Mouse (Mus musculus): ENCODE data around the gene Pde3a. TPM values are rescaled to one million over a fixed set of nuclear protein-coding genes. Genes with fewer than 3 reads are reported as not detected.

Pde3a gene
- polyA plus RNA-seq, 1 experiment from 2014 or later, result 6.0 TPM

DNA sequence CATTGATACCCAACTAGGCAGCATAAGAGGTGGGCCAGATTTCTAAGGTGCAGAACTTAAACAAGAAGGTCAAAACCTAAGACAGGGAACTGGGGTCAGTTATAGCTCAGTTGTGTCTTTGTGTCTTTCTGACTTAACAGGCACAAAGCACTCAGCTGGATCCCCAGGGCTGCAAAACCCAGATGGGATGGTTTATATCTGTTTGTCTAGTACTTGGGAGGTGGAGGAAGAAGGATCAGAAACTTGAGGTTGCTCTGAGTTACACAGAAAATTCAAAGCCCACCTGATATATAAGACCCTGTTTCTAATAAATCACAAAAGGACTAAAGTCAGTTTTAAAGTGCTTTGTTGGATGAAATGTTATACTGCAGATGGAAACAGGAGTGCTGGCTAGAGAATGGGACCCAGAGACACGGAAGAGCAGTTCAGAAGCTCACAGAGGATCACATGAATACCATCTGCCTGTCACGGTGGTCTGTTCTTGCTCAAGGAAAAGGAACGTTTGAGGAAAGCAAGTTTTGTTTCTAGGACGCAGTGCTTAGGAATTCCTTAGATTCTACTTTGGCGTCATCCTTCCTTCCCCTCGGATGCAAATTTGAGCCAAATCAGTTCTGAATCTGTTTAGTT, 16.2 kb upstream of the Pde3a start:
- H3K36me3 ChIP-seq (ENCODE audit: control insufficient read depth, insufficient read depth, low read length), result no peaks in the 10 kb centered on the region
- H3K4me3 ChIP-seq (ENCODE audit: low read depth, low read length), result no peak overlapping the region
- DNase-seq (ENCODE audit: low spot score) (no peak), ATAC-seq (replicated peaks; ENCODE audit: low FRiP score) (no peak)
- H3K27me3 ChIP-seq (replicated peaks; ENCODE audit: control insufficient read depth, insufficient read depth, low read length), result no peaks in the 10 kb centered on the region
- H3K4me2 ChIP-seq, result no peak overlapping the region
- no peak overlapping the region for H3K9ac ChIP-seq (ENCODE audit: low read depth, low read length)
- H3K27ac ChIP-seq (ENCODE audit: low read depth, low read length), result no peak overlapping the region
- H3K4me1 ChIP-seq (replicated peaks; ENCODE audit: control insufficient read depth, insufficient read depth, low read length), result no peaks in the 10 kb centered on the region
- H3K9me3 ChIP-seq (ENCODE audit: control insufficient read depth, low read length), result no peaks in the 10 kb centered on the region
- WGBS, result 58% methylated on average over 6 of the region's 6 CpGs

DNA sequence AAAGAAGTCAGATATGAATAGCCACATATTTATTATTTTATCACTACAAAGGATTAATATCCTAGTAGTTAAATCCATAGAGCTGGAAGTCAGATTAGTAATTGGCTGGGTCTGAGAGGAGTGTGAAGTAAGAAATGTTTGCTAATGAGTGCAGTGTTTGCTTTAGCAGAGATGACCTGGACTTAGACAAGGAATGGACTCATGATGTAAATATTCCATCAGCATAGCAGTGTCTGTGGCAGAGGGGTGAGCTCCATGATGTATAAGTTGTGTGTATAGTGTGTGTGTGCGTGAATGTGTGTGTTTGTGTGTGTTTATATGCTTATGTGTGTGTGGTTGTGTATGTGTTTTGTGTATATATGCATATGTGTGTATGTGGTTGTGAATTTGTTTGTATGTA, 7.3 kb upstream of the Pde3a start:
- Histone ChIP-seq H3K4me1 (replicated peaks; ENCODE audit: control insufficient read depth, insufficient read depth, low read length) (no peaks in the 10 kb centered on the region; the same call in 1 of the 2 replicates), H3K4me3 (ENCODE audit: low read depth, low read length) (no peak overlapping the region), H3K4me2 (no peak overlapping the region), H3K9ac (ENCODE audit: low read depth, low read length) (no peak overlapping the region), H3K9me3 (ENCODE audit: control insufficient read depth, low read length) (no peaks in the 10 kb centered on the region), H3K36me3 (ENCODE audit: control insufficient read depth, insufficient read depth, low read length) (no peaks in the 10 kb centered on the region), H3K27ac (ENCODE audit: low read depth, low read length) (no peak overlapping the region), H3K27me3 (replicated peaks; ENCODE audit: control insufficient read depth, insufficient read depth, low read length) (no peaks in the 10 kb centered on the region)
- 77% methylated on average over 1 of the region's 1 CpGs for WGBS
- DNase-seq (ENCODE audit: low spot score) (no peak), ATAC-seq (replicated peaks; ENCODE audit: low FRiP score) (no peak; the same call in 1 of the 2 replicates)

DNA sequence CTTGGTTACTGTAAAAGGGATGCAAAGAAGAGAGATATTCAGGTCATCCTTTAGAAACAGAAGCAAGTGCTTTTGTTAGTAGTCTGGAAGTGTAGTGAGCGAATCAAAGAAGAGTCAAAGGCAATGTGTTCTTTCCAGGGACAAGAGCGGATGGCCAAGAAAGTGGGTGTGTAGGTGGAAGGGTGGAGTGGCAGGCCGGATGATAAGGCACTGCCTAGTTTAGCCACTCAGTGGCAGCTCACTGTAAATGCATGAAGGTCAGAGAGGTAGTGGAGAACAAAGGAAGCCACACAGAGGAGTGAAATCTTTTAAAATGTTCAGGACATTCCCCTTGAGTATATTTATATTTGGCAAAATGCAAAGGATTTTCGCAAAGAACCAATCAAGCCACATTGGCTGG, 4.0 kb upstream of the Pde3a start:
- ATAC-seq (replicated peaks; ENCODE audit: low FRiP score) (no peak), DNase-seq (ENCODE audit: low spot score) (no peak)
- H3K4me1 ChIP-seq (replicated peaks; ENCODE audit: control insufficient read depth, insufficient read depth, low read length), result no peaks in the 10 kb centered on the region; the same call in 1 of the 2 replicates
- H3K36me3 ChIP-seq (ENCODE audit: control insufficient read depth, insufficient read depth, low read length), result no peaks in the 10 kb centered on the region
- H3K4me2 ChIP-seq, result no peak overlapping the region
- H3K4me3 ChIP-seq (ENCODE audit: low read depth, low read length), result no peak overlapping the region
- no peak overlapping the region for H3K9ac ChIP-seq (ENCODE audit: low read depth, low read length)
- peaks cover 9% of the 10 kb centered on the region for H3K27me3 ChIP-seq (replicated peaks; ENCODE audit: control insufficient read depth, insufficient read depth, low read length)
- H3K27ac ChIP-seq (ENCODE audit: low read depth, low read length), result no peak overlapping the region
- WGBS, result 79% methylated on average over 4 of the region's 4 CpGs
- H3K9me3 ChIP-seq (ENCODE audit: control insufficient read depth, low read length), result no peaks in the 10 kb centered on the region

DNA sequence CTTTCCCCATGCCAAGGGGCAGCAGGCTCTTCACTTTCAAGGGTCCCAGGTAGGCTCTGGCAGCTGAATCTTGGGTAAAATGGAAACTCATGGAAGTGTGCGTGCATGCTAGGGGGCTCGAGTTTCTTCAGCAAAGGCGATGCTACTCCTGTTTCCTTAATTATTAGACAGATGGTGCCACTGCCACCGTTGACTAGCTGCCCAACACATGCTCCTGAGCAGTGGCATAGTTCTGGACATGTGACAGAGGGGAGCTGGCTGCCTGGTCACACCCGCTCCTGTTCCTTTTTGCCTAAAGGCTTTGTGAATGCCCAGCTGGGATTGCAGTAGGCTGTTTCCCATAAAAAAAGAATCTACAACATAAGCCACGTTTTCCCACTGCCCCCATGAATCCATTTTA, 2.7 kb upstream of the Pde3a start:
- DNase-seq (ENCODE audit: low spot score), result no peak
- H3K27me3 ChIP-seq (replicated peaks; ENCODE audit: control insufficient read depth, insufficient read depth, low read length), result peaks cover 18% of the 10 kb centered on the region
- H3K27ac ChIP-seq (ENCODE audit: low read depth, low read length), result no peak overlapping the region
- H3K9me3 ChIP-seq (ENCODE audit: control insufficient read depth, low read length), result no peaks in the 10 kb centered on the region
- ATAC-seq (replicated peaks; ENCODE audit: low FRiP score), result no peak
- H3K36me3 ChIP-seq (ENCODE audit: control insufficient read depth, insufficient read depth, low read length), result no peaks in the 10 kb centered on the region
- WGBS, result 70% methylated on average over 6 of the region's 6 CpGs
- H3K4me3 ChIP-seq (ENCODE audit: low read depth, low read length), result no peak overlapping the region
- H3K9ac ChIP-seq (ENCODE audit: low read depth, low read length), result no peak overlapping the region
- no peaks in the 10 kb centered on the region; the same call in 1 of the 2 replicates for H3K4me1 ChIP-seq (replicated peaks; ENCODE audit: control insufficient read depth, insufficient read depth, low read length)
- H3K4me2 ChIP-seq, result no peak overlapping the region

DNA sequence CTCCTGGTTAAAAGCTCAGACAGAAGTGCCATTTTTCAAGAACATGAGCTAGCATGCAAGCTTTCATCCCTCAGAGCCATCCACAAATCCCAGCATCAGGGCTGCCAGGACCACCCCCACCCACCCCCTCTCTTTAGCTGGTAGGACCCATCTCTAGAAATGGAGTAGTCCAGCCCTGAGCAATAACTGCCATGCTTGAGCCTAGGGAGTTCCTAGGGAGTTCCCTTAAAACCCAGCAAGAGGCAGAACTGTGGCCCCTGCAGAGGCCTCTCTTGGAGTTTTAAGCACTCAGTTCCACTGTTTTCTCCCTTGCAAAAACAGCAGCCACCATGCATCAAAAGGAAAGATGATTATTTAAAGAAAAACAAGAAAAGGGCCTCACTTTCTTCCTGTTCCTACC, 988 bp upstream of the Pde3a start:
- no peak for DNase-seq (ENCODE audit: low spot score)
- no peak for ATAC-seq (replicated peaks; ENCODE audit: low FRiP score)
- Histone ChIP-seq H3K4me1 (replicated peaks; ENCODE audit: control insufficient read depth, insufficient read depth, low read length) (no peaks in the 10 kb centered on the region), H3K27me3 (replicated peaks; ENCODE audit: control insufficient read depth, insufficient read depth, low read length) (peaks cover 18% of the 10 kb centered on the region), H3K9me3 (ENCODE audit: control insufficient read depth, low read length) (no peaks in the 10 kb centered on the region), H3K36me3 (ENCODE audit: control insufficient read depth, insufficient read depth, low read length) (no peaks in the 10 kb centered on the region), H3K4me3 (ENCODE audit: low read depth, low read length) (peak overlapping the region; percentile 60), H3K27ac (ENCODE audit: low read depth, low read length) (no peak overlapping the region), H3K9ac (ENCODE audit: low read depth, low read length) (no peak overlapping the region), H3K4me2 (peak overlapping the region; percentile 46)

DNA sequence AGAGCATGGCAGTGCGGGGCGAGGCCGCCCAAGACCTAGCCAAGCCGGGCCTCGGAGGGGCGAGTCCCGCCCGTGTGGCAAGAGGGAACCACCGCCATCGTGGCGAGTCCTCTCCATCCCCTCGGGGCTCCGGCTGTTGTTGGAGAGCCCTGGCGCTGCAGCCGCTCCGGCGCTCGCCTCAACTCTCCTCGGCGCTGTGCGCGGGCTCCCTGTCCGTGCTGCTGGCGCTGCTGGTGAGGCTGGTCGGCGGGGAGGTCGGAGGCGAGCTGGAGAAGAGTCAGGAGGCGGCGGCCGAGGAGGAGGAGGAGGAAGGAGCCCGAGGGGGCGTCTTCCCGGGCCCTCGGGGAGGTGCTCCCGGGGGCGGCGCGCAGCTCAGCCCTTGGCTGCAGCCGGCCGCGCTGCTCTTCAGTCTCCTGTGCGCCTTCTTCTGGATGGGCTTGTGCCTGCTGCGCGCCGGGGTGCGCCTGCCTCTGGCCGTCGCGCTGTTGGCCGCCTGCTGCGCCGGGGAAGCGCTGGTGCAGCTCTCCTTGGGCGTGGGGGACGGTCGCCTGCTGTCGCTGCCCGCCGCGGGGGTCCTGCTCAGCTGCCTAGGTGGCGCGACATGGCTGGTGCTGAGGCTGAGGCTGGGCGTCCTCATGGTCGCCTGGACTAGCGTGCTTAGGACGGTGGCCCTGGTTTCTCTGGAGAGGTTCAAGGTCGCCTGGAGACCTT, 671 bp downstream of the Pde3a start:
- peak overlapping the region; percentile 70 for H3K4me2 ChIP-seq
- H3K4me1 ChIP-seq (replicated peaks; ENCODE audit: control insufficient read depth, insufficient read depth, low read length), result no peaks in the 10 kb centered on the region
- no peaks in the 10 kb centered on the region for H3K36me3 ChIP-seq (ENCODE audit: control insufficient read depth, insufficient read depth, low read length)
- WGBS, result under 1% methylated on average over 61 of the region's 68 CpGs
- no peaks in the 10 kb centered on the region for H3K9me3 ChIP-seq (ENCODE audit: control insufficient read depth, low read length)
- H3K27ac ChIP-seq (ENCODE audit: low read depth, low read length), result peak overlapping the region; percentile 53
- peak overlapping the region; percentile 46 for H3K9ac ChIP-seq (ENCODE audit: low read depth, low read length)
- DNase-seq (ENCODE audit: low spot score), result peak; percentile 67
- H3K27me3 ChIP-seq (replicated peaks; ENCODE audit: control insufficient read depth, insufficient read depth, low read length), result peaks cover 18% of the 10 kb centered on the region
- peak; percentile 76 for ATAC-seq (replicated peaks; ENCODE audit: low FRiP score)
- H3K4me3 ChIP-seq (ENCODE audit: low read depth, low read length), result peak overlapping the region; percentile 60

DNA sequence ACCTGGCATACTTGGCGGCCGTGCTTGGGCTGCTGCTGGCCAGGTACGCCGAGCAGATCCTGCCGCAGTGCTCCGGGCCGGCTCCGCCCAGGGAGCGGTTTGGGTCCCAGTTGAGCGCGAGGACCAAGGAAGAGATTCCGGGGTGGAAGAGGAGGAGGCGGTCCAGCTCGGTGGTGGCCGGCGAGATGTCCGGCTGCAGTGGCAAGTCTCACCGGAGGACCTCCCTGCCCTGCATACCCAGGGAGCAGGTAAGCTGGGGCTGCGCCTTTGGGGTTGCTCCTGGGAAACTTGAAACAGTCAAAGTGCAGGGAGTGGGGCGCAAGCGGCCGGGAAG, 1.2 kb downstream of the Pde3a start:
- no peaks in the 10 kb centered on the region for H3K4me1 ChIP-seq (replicated peaks; ENCODE audit: control insufficient read depth, insufficient read depth, low read length)
- 4% methylated on average over 22 of the region's 22 CpGs for WGBS
- peak; percentile 25; the same call in 1 of the 2 replicates for ATAC-seq (replicated peaks; ENCODE audit: low FRiP score)
- H3K9me3 ChIP-seq (ENCODE audit: control insufficient read depth, low read length), result no peaks in the 10 kb centered on the region
- H3K4me3 ChIP-seq (ENCODE audit: low read depth, low read length), result peak overlapping the region; percentile 60
- H3K27ac ChIP-seq (ENCODE audit: low read depth, low read length), result no peak overlapping the region
- no peaks in the 10 kb centered on the region for H3K36me3 ChIP-seq (ENCODE audit: control insufficient read depth, insufficient read depth, low read length)
- peak overlapping the region; percentile 70 for H3K4me2 ChIP-seq
- peaks cover 18% of the 10 kb centered on the region for H3K27me3 ChIP-seq (replicated peaks; ENCODE audit: control insufficient read depth, insufficient read depth, low read length)
- H3K9ac ChIP-seq (ENCODE audit: low read depth, low read length), result peak overlapping the region; percentile 46
- DNase-seq (ENCODE audit: low spot score), result peak; percentile 34

DNA sequence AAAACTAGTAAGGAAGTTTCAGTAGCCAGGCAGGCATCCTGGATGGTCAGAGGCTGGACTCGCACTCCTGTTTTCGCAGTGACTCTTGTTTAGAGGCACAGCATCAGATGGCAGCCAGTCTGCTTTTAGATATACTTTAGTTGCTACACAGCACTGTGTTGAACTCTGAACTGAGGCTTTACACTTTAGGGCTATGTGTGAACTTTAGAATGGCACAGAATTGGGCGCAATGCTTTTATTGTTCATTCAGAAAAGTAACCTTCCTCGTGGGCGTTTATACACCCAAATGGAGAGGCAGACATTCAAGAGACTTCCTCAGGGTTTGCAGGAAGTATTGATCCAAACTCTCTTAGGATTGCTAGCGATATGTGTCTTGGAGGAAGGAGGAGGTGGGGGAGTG, 1.9 kb downstream of the Pde3a start:
- Histone ChIP-seq H3K4me2 (peak overlapping the region; percentile 70), H3K27ac (ENCODE audit: low read depth, low read length) (no peak overlapping the region), H3K27me3 (replicated peaks; ENCODE audit: control insufficient read depth, insufficient read depth, low read length) (peaks cover 18% of the 10 kb centered on the region), H3K4me1 (replicated peaks; ENCODE audit: control insufficient read depth, insufficient read depth, low read length) (no peaks in the 10 kb centered on the region), H3K9me3 (ENCODE audit: control insufficient read depth, low read length) (no peaks in the 10 kb centered on the region), H3K9ac (ENCODE audit: low read depth, low read length) (no peak overlapping the region), H3K36me3 (ENCODE audit: control insufficient read depth, insufficient read depth, low read length) (no peaks in the 10 kb centered on the region), H3K4me3 (ENCODE audit: low read depth, low read length) (peak overlapping the region; percentile 60; the same call in 1 of the 2 replicates)
- DNase-seq (ENCODE audit: low spot score) (no peak), ATAC-seq (replicated peaks; ENCODE audit: low FRiP score) (no peak)
- 42% methylated on average over 6 of the region's 6 CpGs for WGBS

DNA sequence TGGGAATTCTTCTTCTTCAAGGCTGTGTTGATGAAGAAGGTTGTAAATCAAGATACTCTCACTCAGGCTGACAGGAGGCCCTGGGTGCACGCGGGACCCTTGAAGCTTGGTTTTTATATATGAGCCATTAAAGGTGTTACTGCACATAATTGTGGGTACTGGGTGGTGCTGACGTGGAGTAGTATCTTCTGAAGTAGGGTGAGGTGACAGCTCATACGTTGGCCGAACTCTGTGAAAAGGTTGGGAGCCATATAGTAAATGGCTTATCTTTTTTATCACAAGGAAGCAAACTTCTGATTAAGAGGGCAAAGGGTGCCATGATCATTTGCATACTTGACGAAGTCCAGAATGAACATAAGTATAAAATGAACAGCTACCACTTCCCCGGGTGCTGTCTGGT, 3.5 kb downstream of the Pde3a start:
- Histone ChIP-seq H3K4me1 (replicated peaks; ENCODE audit: control insufficient read depth, insufficient read depth, low read length) (no peaks in the 10 kb centered on the region), H3K9me3 (ENCODE audit: control insufficient read depth, low read length) (no peaks in the 10 kb centered on the region), H3K9ac (ENCODE audit: low read depth, low read length) (no peak overlapping the region), H3K36me3 (ENCODE audit: control insufficient read depth, insufficient read depth, low read length) (no peaks in the 10 kb centered on the region), H3K27ac (ENCODE audit: low read depth, low read length) (no peak overlapping the region), H3K27me3 (replicated peaks; ENCODE audit: control insufficient read depth, insufficient read depth, low read length) (peaks cover 18% of the 10 kb centered on the region), H3K4me2 (peak overlapping the region; percentile 70), H3K4me3 (ENCODE audit: low read depth, low read length) (no peak overlapping the region)
- 77% methylated on average over 7 of the region's 7 CpGs for WGBS
- ATAC-seq (replicated peaks; ENCODE audit: low FRiP score) (no peak), DNase-seq (ENCODE audit: low spot score) (no peak)
